Mouse (Mus musculus) bone marrow, adult 2 months (tissue): Measurements from ENCODE around the gene Ethe1. TPM values are rescaled to one million over a fixed set of nuclear protein-coding genes. Genes with fewer than 3 reads are reported as not detected.

Experiments used
- H3K27ac ChIP-seq: fragments of 200-500 bp; 2 replicates; pipeline ENCODE4 v1.5.1; 2012; ENCODE audit warnings: low read depth, mild to moderate bottlenecking, control low read depth, inconsistent platforms, low read length; ENCODE audit not compliant: control insufficient read depth, poor library complexity, insufficient read depth
- H3K4me1 ChIP-seq: fragments of 200-500 bp; 2 replicates; pipeline ENCODE4 v1.6.1; 2011; ENCODE audit warnings: low read length; ENCODE audit not compliant: control insufficient read depth, insufficient read depth
- H3K4me3 ChIP-seq: fragments of 200-500 bp; replicated peaks from 2 replicates; pipeline ENCODE3; 2011; ENCODE audit warnings: mild to moderate bottlenecking, low read depth, low read length, control low read depth; ENCODE audit not compliant: control insufficient read depth
- CTCF ChIP-seq: fragments of 200-500 bp; IDR thresholded peaks from 2 replicates; pipeline ENCODE4 v1.5.1; 2011; ENCODE audit warnings: low read length, control low read depth; ENCODE audit not compliant: control insufficient read depth, insufficient read depth
- POLR2A ChIP-seq: fragments of 200-500 bp; IDR thresholded peaks from 2 replicates; pipeline ENCODE4 v1.6.1; 2011; ENCODE audit warnings: low read depth, mild to moderate bottlenecking, control low read depth, low read length, borderline replicate concordance; ENCODE audit not compliant: control insufficient read depth
- WGBS: fragments of 180-500 bp; shearing (Covaris S2); methylation state at CpG from one replicate; pipeline ENCODE4 v1.1.7; 2018; 5-methylcytosine and 5-hydroxymethylcytosine counted together
- polyA plus RNA-seq: library from polyadenylated mRNA; stranded (reverse); fragments of >200 nt; gene quantifications from 2 replicates; pipeline ENCODE4 v1.2.4, GENCODE M21; 2011; ENCODE audit warnings: low replicate concordance; ENCODE audit not compliant: missing spikeins, insufficient read depth, insufficient read length

Ethe1 gene
- 15.8 and 25.9 TPM in 2 replicates for polyA plus RNA-seq

DNA sequence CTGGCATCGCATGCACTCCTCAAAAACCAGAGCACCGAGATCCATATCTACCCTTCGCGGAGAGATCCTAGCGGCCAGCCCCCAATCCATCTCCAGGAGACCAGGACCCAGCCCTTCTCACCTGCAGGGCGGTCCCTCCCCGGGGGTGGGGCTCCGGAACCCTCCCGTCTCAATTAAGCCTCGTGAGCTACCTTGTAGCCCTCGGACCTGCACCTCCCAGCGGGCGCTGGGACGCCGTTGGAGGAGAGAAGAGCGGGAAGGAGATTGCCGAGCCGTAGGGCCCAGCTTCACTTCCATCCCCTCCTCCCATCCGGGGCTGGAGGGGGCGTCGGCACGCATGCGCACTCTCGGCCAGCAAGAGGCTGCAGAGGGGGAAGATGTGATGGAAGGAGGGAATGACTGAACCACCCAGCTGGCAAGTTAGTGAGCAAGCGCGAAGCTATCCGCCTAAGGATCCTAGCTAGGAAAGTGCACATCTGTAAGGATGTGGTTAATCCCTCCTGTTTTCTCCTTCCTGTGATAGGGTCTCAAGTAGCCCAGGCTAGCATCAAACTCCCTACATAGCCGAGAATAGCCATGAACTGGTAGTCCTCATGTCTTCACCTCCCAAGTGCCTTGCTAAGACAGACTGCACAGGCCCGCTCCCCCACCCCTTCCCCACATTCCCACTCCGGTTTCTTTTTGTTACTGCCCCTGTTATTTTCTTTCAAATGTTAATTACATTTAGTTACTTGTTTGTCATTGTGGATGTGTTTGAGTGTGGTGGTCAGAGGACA, at the start of gene Ethe1, which contains the start of gene Zfp575:
Ethe1 (plus strand) TSS at position 214 of the 776 bp plus-strand sequence.
Zfp575 (minus strand) TSS at position 312 of the 776 bp plus-strand sequence.
- Histone ChIP-seq H3K27ac (no peak within 1 kb of the TSS), H3K4me3 (peak within 1 kb of the TSS; percentile 9), H3K4me1 (no peaks in the 10 kb centered on the region; the same call in none of the 2 replicates)
- no peak for TF ChIP-seq POLR2A
- no peak for TF ChIP-seq CTCF
- WGBS, result 14% methylated on average over 30 of the region's 30 CpGs

DNA sequence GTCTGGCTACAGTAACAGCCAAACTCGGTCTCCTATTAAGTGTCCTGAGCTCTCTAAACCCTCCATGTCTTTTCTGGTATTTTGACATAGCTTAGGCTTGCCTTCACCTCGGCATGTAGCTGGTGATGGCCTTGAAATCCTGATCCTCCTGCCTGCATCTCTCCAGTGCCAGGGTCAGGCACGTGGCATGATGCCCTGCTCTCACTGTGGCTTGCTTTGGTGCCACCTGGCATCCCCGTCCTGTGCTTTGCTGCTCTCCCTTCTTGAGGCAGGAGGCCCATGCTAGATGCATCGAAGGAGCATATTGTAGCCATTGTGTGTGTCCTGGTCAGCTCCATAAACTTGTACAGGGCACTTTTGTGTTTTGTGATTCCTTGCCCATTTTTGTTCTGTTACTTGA, 49.8 kb upstream of the Ethe1 start:
- Histone ChIP-seq H3K4me3 (no peak overlapping the region), H3K4me1 (no peaks in the 10 kb centered on the region), H3K27ac (no peak overlapping the region)
- 65% methylated on average over 5 of the region's 5 CpGs for WGBS
- TF ChIP-seq CTCF (no peak), POLR2A (no peak)

DNA sequence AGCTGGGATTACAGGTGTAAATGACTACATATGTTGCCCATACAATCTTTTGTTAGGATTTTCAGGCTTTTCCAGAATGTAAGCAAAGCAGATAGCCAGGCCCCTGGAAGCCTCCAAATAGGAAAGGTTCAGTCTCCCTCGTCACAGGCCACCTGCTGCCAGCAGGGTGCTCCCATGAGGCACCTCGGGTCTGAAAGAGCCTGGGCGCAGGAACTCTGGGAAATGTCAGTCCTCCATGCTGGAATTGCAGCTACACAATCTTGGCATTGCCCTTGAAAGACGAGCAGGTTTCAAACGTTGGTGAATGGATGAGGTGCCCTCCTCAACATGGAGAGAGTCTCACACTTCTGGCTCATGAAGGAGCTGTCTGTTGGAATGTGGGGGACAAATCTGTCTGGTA, 49.2 kb upstream of the Ethe1 start:
- TF ChIP-seq POLR2A (no peak), CTCF (no peak)
- Histone ChIP-seq H3K4me1 (no peaks in the 10 kb centered on the region), H3K4me3 (no peak overlapping the region), H3K27ac (no peak overlapping the region)
- WGBS, result 42% methylated on average over 5 of the region's 5 CpGs

DNA sequence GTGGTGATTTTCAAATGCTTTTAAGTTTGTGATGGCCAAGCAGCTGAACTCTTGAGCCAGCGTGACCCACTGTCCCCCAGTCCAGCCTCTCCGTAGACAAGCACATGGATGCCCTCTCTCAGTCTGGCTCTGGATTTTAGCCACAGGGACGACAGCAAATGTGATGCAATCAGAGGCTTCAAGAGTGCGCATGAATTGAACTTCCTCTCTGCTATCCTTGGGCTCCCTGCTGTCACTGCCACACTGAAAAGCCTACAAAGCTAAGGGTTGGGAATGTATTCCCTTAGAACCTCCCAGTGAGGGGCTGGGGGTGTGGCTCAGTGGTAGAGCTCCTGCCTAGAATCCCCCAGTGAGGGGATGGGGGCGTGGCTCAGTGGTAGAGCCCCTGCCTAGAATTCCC, 48.6 kb upstream of the Ethe1 start:
- TF ChIP-seq POLR2A (no peak), CTCF (no peak)
- 48% methylated on average over 5 of the region's 5 CpGs for WGBS
- Histone ChIP-seq H3K4me1 (no peaks in the 10 kb centered on the region), H3K4me3 (no peak overlapping the region), H3K27ac (no peak overlapping the region)

DNA sequence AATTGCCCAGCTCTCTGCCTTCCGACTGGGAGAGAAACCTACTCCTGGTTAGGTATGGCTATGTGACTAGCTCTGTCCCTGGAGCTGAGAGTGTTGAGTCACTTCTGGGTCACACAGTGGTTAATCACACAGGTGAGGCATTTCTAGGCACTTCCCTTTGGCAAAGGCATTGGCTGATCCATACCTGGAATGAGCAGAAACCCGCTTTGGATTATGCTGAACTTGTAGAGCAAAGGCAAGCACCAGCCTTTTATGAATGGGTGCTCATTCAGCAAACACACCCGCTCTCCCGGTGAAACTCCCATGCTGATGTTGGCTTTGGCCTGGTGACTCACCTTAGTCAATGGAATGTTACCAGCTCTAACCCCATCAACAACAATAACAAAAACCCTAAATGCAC, 47.7 kb upstream of the Ethe1 start:
- Histone ChIP-seq H3K4me1 (no peaks in the 10 kb centered on the region; the same call in 1 of the 2 replicates), H3K4me3 (no peak overlapping the region), H3K27ac (no peak overlapping the region)
- TF ChIP-seq CTCF (no peak), POLR2A (no peak)
- 83% methylated on average over 4 of the region's 4 CpGs for WGBS

DNA sequence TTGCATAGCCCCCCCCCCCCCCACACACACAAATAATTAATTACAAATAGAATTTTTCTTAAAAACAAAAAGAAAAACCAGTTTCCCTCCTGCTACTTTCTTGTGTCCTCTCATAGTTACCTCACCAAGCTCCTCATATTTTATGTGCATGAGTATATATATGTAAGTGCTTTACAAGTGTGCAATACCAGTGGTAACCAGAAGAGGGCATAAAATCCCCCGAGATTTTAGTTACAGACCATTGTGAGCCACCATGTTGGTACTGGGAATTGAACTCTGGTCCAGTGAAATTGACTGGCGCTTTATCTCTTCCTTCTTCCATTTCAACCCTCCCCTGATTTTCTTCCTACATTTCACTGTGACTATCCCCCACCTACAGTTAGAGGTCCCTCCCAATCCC, 42.8 kb upstream of the Ethe1 start:
- peaks cover 4% of the 10 kb centered on the region for H3K4me1 ChIP-seq
- H3K4me3 ChIP-seq, result no peak overlapping the region
- H3K27ac ChIP-seq, result no peak overlapping the region
- TF ChIP-seq CTCF (no peak), POLR2A (no peak)
- WGBS, result 73% methylated on average over 2 of the region's 2 CpGs

DNA sequence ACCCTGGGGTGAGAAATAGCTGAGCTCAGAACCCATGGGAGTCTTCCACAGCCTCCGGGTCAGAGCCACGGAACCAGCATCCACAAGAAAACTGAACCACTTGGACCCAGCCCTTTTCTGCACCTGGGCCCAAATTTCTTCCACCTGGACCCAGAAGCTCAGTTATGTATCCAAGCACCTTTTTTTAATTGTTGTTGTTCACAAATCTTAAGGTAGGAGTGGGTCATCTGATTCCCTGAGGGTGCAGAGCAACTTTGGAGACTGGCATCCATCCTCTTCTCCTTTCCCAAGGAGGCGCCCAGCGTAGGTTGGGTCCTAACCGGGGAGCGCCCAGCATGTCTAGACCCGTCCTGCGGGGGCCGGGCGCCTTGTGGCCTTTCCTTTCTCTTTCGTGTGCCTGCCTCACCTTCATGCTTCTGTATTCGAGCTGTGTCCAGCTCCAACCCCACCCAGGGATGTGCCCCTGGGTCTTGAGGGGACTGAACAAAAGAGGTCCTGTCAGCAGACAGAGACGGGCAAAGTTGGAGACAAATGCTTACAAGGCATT, 41.2 kb upstream of the Ethe1 start, which contains the start of the genes Pinlyp and Xrcc1:
Pinlyp (minus strand) TSS at position 51 of the 547 bp plus-strand sequence.
Xrcc1 (plus strand) TSS at position 222 of the 547 bp plus-strand sequence.
- Histone ChIP-seq H3K4me1 (peaks cover 4% of the 10 kb centered on the region), H3K27ac (peak within 1 kb of the TSS; percentile 80), H3K4me3 (peak within 1 kb of the TSS; percentile 91)
- 47% methylated on average over 13 of the region's 13 CpGs for WGBS
- TF ChIP-seq POLR2A (no peak), CTCF (no peak)

DNA sequence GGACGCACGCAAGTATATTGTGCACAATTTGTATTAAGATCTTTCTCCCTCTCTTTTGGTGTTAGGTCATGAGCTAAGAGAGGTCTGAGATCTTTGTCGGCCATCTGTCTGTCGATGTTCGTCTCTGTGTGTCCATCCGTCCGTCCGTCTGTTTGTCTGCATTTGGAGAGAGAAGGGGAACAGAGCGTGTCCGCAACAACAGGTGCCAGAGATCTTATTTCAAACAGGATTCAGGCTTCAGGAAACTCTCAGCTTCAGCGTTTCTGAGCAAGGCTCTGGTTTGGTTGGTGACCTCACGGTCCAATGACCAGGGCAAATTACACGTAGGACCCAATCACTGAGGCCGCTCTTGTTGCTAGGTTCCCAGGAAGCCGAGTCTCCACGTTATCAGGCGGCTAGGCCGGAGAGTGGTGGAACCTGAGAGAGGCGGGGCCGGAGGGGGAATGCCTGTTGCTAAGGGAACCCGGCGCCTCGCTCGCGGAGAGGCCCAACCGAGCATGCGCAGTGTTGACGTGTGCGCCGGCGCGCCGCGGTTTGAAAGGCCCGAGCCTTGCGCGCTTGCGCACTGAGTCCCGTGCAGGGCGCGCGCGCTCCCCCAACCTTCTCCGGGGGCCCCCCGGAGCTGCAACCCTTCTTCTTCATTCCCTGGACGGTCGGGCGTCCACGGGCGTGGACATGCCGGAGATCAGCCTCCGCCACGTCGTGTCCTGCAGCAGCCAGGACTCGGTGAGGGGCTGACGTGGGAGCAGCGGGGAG, 40.5 kb upstream of the Ethe1 start:
- TF ChIP-seq CTCF (no peak), POLR2A (peak; percentile 49; the same call in 1 of the 2 replicates)
- H3K4me3 ChIP-seq, result peak overlapping the region; percentile 91
- WGBS, result under 1% methylated on average over 57 of the region's 57 CpGs

More for the DNA sequence above, 40.5 kb upstream of the Ethe1 start:
- Histone ChIP-seq H3K4me1 (peaks cover 4% of the 10 kb centered on the region), H3K27ac (peak overlapping the region; percentile 80)
